7 mouse cellular contexts compared by ENCODE assay signal in the genomic region with DNA sequence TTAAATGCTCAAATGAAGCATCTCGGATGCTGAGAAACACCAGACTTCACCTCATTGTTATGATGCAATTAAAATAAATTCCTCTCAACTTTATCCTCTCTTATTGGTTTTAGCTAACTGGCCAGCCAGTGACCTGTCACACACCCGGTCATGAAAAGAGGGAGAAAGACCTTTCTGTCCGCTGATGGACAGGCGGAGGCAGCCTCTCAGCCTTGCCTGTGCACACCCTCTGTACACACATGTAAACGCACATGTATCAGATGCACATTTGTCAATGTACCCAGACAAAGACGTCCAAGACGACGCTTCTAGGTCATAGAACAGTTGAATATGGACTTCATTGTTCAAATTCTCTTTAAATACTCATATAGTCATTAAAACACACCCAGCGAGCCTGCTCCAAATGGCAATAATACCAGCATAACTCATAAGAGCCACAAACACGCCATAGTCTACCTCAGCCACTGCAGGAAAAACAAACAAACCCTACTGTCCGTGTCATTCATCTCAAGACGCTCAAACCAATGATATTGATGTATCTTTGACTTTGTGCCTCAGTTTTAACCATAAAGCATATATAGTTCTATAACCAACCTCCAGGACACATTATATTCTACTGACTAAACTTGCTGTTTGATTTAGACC. TPM values are rescaled to one million over a fixed set of nuclear protein-coding genes. Genes with fewer than 3 reads are reported as not detected.
DNase-seq lines count a peak whose midpoint lies in the region; ATAC-seq and TF ChIP-seq lines count a peak whose summit lies in the region.

No protein-coding gene starts in this region.

- H3K9me3 ChIP-seq in hindbrain, postnatal 0 days (ENCODE audit: low read length) = no peaks in the 10 kb centered on the region
- H3K9me3 ChIP-seq in liver, embryonic 15.5 days (replicated peaks) = no peaks in the 10 kb centered on the region

- 13% methylated on average over 12 of the region's 12 CpGs for WGBS in hindbrain, postnatal 0 days
- 7% methylated on average over 12 of the region's 12 CpGs for WGBS in liver, embryonic 15.5 days (ENCODE audit: insufficient replicate concordance)

- H3K9ac ChIP-seq in hindbrain, postnatal 0 days (replicated peaks; ENCODE audit: low read length) = peak overlapping the region; percentile 66
- no peak overlapping the region for H3K9ac ChIP-seq in liver, embryonic 15.5 days

- TF ChIP-seq POLR2A in brain, embryonic 14.5 days (IDR thresholded peaks at IDR 0.05; ENCODE audit: borderline replicate concordance, extremely low read depth, insufficient read depth, insufficient read length, poor library complexity, severe bottlenecking) = no peak

- peak overlapping the region; percentile 96; the same call in 1 of the 2 replicates for H3K27ac ChIP-seq in hindbrain, postnatal 0 days
- no peak overlapping the region for H3K27ac ChIP-seq in liver, embryonic 15.5 days (replicated peaks)

- ATAC-seq in hindbrain, postnatal 0 days = no peak
- ATAC-seq in liver, embryonic 15.5 days (ENCODE audit: insufficient read depth) = no peak

- TF ChIP-seq CTCF in brain, embryonic 14.5 days (IDR thresholded peaks at IDR 0.05; ENCODE audit: borderline replicate concordance, extremely low read depth, insufficient read depth, insufficient read length) = no peak
- TF ChIP-seq CTCF in hindbrain, postnatal 0 days (IDR thresholded peaks at IDR 0.05; ENCODE audit: low read depth) = no peak

- peak overlapping the region; percentile 77 for H3K4me2 ChIP-seq in hindbrain, postnatal 0 days (ENCODE audit: low read depth, low read length)
- peak overlapping the region; percentile 54 for H3K4me2 ChIP-seq in liver, embryonic 15.5 days

- no peaks in the 10 kb centered on the region for H3K4me1 ChIP-seq in hindbrain, postnatal 0 days (ENCODE audit: insufficient read depth, low read length)
- H3K4me1 ChIP-seq in liver, embryonic 15.5 days (replicated peaks) = no peaks in the 10 kb centered on the region; the same call in 1 of the 2 replicates

- H3K4me3 ChIP-seq in hindbrain, postnatal 0 days (ENCODE audit: low read length) = peak overlapping the region; percentile 78
- H3K4me3 ChIP-seq in liver, embryonic 15.5 days (replicated peaks) = peak overlapping the region; percentile 54

- peaks cover 8% of the 10 kb centered on the region for H3K27me3 ChIP-seq in hindbrain, postnatal 0 days (ENCODE audit: insufficient read depth, low read length)
- H3K27me3 ChIP-seq in liver, embryonic 15.5 days = peaks cover 92% of the 10 kb centered on the region

- DNase-seq in brain, embryonic 14.5 days (ENCODE audit: low read depth) = peak; percentile 66
- DNase-seq in embryo, embryonic 9.5 days (ENCODE audit: extremely low spot score) = peak; percentile 61
- peak; percentile 38 for DNase-seq in hindbrain, postnatal 0 days (ENCODE audit: low spot score)
- no peak for DNase-seq in thymus, postnatal 36 days
- no peak for DNase-seq in B cell, adult 2 months
- no peak for DNase-seq in gastrocnemius, adult 18-20 months (ENCODE audit: low spot score)

- H3K36me3 ChIP-seq in hindbrain, postnatal 0 days (ENCODE audit: insufficient read depth, low read length) = no peaks in the 10 kb centered on the region
- H3K36me3 ChIP-seq in liver, embryonic 15.5 days (replicated peaks) = no peaks in the 10 kb centered on the region

RNA-seq across cellular contexts. Expression of a gene that starts 3.9 kb away (rescaled TPM):
- polyA plus RNA-seq in brain, embryonic 14.5 days (2012; rRNA removed) = 244 and 291 TPM in 2 replicates
- 33.2 and 43.1 TPM in 2 replicates for total RNA-seq in hindbrain, postnatal 0 days (2014; rRNA removed)
- polyA plus RNA-seq in hindbrain, postnatal 0 days (2015; fragmentation: Nextera tagmentation; extraction: Ambion mirVana) = 74.2 and 75.4 TPM in 2 replicates
- 6.5 and 6.7 TPM in 2 replicates for polyA plus RNA-seq in liver, embryonic 15.5 days (2015; fragmentation: Nextera tagmentation; extraction: Ambion mirVana)
- 10 to 100 TPM; 18.6 to 25.1 TPM for total RNA-seq in gastrocnemius, adult 18-20 months (2021)

Comparison
In these comparisons a context has a peak if more than half of its experiments do, and no peak if none do; other contexts are left out.
1. DNase-seq: peak in brain, embryonic 14.5 days (single experiment), embryo, embryonic 9.5 days (single experiment) and hindbrain, postnatal 0 days (single experiment); none in thymus, postnatal 36 days (0 of 2), B cell, adult 2 months (0 of 2) and gastrocnemius, adult 18-20 months (single experiment).